Mouse (Mus musculus) megakaryocyte-erythroid progenitor cell, adult 5-6 weeks (primary cell): ENCODE results near the gene Naa50. TPM values are rescaled to one million over a fixed set of nuclear protein-coding genes. Genes with fewer than 3 reads are reported as not detected.

Source experiments
- ATAC-seq: replicated peaks from 2 replicates; pipeline ENCODE4 v1.8.0; 2016; ENCODE audit warnings: mild to moderate bottlenecking, inconsistent platforms; ENCODE audit not compliant: severe bottlenecking, poor library complexity, low FRiP score, low TSS enrichment
- total RNA-seq, 2 experiments: library from RNA; stranded (forward) in 1 of 2; stranded (reverse) in 1 of 2; fragments of 200-1000, 215-1000 nt in 1 of 2; fragments of >200 nt in 1 of 2; fragmentation: Nextera tagmentation in 1 of 2; gene quantifications; 2 replicates each; pipeline ENCODE4 v1.2.3; 2014 to 2017

Naa50 gene
- total RNA-seq (2014; fragmentation: Nextera tagmentation) (116 and 124 TPM in 2 replicates), total RNA-seq (2017) (153 and 162 TPM in 2 replicates)

DNA sequence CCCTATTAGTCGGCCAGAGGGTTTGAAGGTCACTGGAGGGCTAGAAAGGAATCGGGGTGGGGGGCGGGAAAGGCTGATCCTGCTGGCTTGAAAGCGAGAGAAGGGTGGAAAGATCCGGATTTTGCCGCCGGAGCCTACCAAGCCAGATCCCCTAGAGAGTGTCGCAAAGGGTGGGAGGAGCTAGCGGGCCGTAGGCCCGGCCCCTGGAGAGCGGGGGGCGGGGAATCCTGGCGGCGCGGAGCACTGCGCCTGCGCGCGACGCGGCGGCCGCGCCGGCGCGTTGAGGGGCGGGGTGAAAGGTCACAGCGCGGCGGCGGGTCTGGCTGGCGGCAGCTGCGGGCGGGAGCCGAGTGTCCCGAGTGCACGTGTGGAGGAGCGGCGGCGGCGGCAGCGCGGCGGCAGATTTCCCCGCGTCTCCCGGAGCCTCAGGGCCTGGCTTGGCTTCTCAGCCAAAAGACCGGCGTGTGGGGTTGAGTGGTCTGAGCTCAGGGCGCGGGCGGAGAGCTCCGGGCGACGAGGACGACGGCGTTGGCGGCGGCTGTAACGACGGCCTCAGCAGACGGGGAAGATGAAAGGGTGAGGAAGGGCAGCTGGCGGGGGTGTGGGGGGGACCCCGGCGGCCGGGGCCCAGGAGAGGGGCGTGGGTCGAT lies at the start of gene Naa50, which contains the start of gene Atp6v1a:
TSS of gene Naa50 (plus strand) at position 295 of the 650 bp plus-strand sequence.
TSS of gene Atp6v1a (minus strand) at position 170 of the 650 bp plus-strand sequence.
- peak; percentile 54 for ATAC-seq

DNA sequence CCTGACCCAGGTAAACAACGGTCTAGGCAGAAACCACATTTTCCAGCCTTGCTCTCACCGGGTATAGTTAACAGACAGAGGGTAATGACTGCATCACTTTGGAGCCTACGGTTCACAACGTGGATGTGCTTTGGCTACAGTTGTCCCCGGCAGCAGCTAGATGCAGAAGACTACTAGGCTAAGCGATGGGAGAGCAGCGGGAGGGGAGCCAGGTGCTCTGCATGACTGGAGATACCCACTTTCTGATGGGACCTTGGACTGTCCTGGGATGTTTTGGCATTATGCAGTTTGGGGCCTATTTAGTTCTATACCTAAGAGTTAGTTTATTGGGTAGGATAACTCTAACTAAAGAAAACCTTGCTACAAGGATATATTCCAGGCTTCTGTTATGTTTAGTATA lies 40.3 kb upstream of the Naa50 start:
- ATAC-seq: no peak

GRCm38 (mm10) chr16:44101181-44101710 lies 38.4 kb upstream of the Naa50 start:
- ATAC-seq: no peak

GRCm38 (mm10) chr16:44102925-44103324 lies 36.7 kb upstream of the Naa50 start:
- ATAC-seq: no peak

DNA sequence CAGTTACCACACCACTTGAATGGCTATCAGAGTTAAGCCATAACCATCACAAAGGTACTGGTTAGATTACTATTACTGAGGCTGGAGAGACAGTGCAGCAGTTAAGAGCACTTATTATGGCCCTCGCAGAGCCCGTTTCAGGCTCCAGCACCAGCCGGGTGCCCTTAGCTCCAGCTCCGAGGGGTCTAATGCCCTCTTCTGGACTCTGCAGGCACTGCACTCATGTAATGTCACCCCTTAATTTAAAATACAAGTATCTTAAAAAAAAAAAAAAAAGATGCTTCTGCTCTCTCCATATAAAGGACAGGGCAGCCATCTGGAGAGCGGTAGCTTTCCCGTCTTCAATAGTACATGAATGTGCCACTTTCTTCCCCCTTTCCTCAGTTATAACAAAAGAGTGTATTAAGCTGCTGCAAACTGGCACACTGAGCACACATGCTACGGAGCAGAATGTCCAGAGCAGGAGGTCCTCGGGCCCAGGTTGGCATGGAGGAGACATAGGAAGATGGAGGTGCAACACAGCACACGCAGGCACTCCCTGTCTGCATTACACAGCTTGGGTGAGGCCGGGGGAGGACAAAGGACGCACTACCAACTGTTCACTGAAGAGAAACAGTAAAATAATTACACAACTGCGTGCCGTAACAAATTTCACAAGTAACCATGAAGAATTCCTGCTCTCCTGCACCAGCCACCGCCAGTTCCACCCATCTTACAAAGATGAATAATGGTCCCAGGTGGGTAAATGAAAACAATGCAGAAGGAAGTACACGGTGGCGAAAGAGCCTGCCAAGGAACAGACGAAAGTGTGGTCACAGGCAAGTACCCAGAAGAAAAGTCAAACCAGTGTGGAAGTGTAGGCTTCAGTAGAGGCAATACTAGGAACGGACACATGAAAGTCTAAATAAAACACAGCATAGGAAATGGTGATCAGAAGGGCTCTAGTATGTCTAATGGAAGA lies 35.5 kb upstream of the Naa50 start:
- no peak; the same call in 1 of the 2 replicates for ATAC-seq

DNA sequence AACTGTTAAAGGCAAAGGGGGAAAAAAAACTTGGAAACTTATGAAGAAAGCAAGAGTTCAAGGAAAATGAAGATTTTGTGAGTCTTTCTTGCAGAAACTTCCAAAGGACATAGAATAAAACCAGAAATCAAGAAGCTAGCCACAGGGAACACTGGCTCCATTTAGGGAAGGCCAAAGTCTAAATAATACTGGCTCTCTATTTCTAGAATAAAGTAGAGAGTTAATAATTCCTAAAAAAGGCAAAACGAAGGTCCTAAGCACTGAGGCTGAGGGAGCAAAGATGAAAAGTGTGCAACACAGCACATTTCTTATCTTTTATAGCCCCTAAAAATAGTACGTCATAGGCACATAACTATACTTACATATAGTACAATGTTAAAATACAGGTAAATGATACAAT lies 34.4 kb upstream of the Naa50 start:
- ATAC-seq: no peak

- no peak for ATAC-seq
These were observed 30.6 kb upstream of the Naa50 start for GRCm38 (mm10) chr16:44109002-44109401.

GRCm38 (mm10) chr16:44119753-44120501 lies 19.7 kb upstream of the Naa50 start:
- no peak for ATAC-seq

DNA sequence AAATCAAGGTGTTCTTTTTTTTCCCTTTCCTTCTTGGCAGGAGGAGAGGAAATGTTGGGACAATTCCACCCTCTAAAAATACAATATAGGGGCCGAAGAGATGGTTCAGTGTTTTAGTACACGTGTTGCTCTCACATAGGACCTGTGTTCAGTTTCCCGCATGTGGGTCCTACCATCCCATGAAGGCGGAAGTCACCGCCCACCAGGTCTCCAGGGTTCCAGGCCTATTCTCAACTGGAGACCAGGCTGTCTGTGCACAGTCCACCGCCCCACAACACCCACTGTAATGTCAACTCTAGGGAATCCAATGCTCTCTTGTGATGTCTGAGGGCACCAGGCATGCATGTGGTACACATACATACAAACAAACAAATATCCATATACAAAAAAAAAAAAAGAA lies 17.5 kb upstream of the Naa50 start:
- no peak for ATAC-seq

DNA sequence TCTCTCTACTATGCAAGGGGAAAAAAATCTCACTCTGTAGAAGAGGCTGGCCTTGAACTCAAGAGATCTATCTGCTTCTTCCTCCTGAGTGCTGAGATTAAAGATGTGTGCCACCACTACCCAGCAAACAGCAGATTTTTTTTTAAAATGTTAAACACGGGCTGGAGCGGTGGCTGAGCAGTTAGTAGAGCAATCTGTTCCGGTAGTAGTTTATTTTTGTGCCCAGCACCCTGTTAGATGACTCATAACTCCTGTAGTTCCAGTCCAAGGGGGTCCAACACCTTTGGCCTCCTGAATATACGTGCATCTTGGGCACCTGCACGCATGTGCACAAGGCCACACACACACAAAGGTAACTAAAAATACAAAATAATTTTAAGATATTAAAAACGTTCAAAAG lies 17.1 kb upstream of the Naa50 start:
- ATAC-seq: no peak

DNA sequence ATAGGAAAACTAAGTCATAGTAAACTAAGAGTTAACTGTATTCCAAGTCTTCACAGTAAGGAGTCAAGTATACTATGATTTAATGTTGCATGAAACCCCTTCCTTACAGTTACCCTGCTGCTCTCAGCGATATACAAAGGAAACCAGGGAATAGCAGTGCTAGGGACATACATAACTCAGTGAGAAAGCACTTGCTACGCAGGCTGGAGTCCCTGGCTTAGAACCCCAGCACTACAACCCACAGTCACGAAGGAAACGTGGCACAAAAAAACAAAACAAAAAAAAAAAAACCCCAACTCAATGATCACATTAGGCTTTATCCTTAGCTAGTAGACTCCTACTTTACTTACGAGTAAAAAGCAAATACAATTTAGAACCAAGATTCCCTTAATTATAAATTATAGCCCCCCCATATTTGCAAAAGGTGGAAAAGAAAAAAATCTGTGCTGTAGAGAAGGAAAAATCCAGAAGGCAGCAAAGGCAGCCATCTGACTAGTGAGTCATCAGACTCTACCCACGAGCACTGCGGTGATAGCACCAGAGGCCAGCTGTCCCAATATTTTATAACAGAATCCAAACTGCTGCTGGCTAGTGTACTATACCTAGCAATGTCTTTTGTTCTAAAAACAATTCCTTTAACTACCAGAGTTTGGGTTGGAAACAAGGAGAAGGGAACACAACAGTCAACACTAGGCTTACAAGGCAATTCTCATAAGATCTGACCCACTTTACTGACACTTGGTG lies 16.5 kb upstream of the Naa50 start:
- ATAC-seq: no peak

DNA sequence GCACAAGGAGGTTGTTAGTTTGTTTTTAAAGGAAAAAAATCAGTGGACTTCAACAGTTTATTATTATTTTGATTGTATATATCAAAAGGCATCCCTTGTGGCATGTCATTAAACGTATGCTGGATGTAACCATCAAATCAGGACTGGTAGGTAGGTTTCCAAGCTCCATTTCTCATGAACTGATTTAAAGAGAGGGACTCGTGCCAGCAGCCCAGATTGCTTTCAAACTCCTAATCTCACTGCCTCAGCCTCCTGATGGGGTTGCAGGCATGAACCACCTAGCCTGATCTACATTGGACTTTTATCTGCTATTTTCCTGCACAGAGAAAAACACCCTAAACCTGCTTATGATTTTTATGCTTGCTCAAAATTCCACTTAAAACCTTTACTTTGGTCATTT lies 15.8 kb upstream of the Naa50 start:
- ATAC-seq: no peak

DNA sequence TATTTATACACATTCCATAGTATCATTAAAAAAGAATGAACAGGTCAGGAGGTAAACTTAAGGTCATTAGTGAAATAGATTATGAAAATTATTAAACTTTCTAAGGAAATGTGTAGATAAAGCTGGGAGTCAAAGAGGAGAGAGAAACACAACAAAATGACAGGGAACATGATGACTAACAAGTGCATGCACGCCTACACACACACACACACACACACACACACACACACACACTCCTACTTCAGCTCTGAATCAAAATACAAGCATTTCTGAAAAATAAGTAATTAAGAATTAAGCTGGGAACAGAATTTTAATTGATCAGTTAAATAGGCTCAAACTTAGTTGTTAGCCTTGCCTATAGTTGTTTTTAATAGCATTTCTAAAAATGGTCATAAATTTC lies 14.9 kb upstream of the Naa50 start:
- no peak for ATAC-seq

- no peak for ATAC-seq
These were observed 14.2 kb upstream of the Naa50 start for GRCm38 (mm10) chr16:44125436-44125835.

DNA sequence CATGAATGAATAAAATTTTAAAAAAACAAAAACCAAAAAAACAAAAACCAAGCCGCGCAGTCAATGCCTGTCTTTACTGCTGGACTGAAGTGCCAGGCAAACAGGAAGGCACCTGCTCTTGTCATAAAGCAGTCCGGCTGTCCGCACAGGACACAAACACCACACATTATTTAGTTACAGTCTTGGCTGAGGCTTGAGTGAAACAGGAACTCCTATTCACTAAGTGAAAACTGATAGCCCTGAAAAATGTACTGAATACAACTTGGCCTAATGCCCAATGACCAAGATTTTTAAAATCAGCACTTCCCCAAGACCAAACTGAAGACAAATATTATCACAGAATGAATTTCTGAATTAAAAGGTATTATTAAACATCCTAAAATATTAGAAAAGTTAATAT lies 13.2 kb upstream of the Naa50 start:
- no peak for ATAC-seq

DNA sequence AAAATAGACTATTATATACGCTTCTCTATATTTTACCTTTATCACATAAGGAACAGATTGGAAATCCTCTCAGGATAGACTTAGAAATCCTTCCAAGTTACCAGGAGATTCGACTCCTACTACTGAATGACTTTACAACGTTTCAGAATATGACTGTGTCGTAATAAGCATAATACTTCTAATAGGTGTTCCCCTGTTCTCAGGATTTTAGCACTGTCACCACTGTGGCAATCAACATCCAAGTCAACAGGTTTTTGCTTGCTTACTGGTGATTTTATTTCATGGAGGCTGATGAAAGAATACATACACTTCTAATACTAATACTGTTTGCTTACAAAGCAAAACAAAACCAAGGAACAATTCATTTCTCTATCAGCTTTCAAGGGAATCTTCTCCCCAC lies 7.3 kb upstream of the Naa50 start:
- no peak for ATAC-seq

GRCm38 (mm10) chr16:44133187-44133586 lies 6.4 kb upstream of the Naa50 start:
- ATAC-seq: no peak

GRCm38 (mm10) chr16:44136511-44137021 lies 3.1 kb upstream of the Naa50 start:
- no peak for ATAC-seq
